Mouse (Mus musculus) liver, adult 2 months (tissue): ENCODE measurements around the gene Cntn4. TPM values are rescaled to one million over a fixed set of nuclear protein-coding genes. Genes with fewer than 3 reads are reported as not detected.

Experiments
- DNase-seq: peaks from one replicate; pipeline ENCODE4 v3.0.0-alpha.2; 2011; ENCODE audit warnings: low read depth, low spot score; ENCODE audit errors: extremely low read depth
- H3K27ac ChIP-seq: fragments of 200-500 bp; replicated peaks from 2 replicates; pipeline ENCODE4 v1.5.1; 2012; ENCODE audit warnings: low read depth, mild to moderate bottlenecking, control low read depth, inconsistent platforms, low read length; ENCODE audit not compliant: insufficient read depth
- H3K27me3 ChIP-seq: fragments of 200-500 bp; 2 replicates; pipeline ENCODE4 v1.6.1; 2012; ENCODE audit warnings: mild to moderate bottlenecking, moderate library complexity, low read length, inconsistent platforms; ENCODE audit not compliant: control insufficient read depth, insufficient read depth
- H3K36me3 ChIP-seq: fragments of 200-500 bp; 2 replicates; pipeline ENCODE4 v1.6.1; 2012; ENCODE audit warnings: low read length, inconsistent platforms; ENCODE audit not compliant: control insufficient read depth, insufficient read depth
- H3K4me1 ChIP-seq: fragments of 200-500 bp; 2 replicates; pipeline ENCODE4 v1.6.1; 2011; ENCODE audit warnings: low read length; ENCODE audit not compliant: control insufficient read depth, insufficient read depth
- H3K4me3 ChIP-seq: fragments of 200-500 bp; 2 replicates; pipeline ENCODE4 v1.5.1; 2011; ENCODE audit warnings: low read depth, mild to moderate bottlenecking, control low read depth, low read length, moderate library complexity; ENCODE audit not compliant: insufficient read depth
- H3K79me2 ChIP-seq: fragments of 200-500 bp; 2 replicates; pipeline ENCODE4 v1.6.1; 2012; ENCODE audit warnings: inconsistent platforms, mild to moderate bottlenecking, low read length, moderate library complexity; ENCODE audit not compliant: control insufficient read depth, insufficient read depth
- H3K9ac ChIP-seq: fragments of 200-500 bp; 2 replicates; pipeline ENCODE4 v1.6.1; 2012; ENCODE audit warnings: low read depth, mild to moderate bottlenecking, control low read depth, inconsistent platforms, low read length
- CTCF ChIP-seq: fragments of 200-500 bp; IDR thresholded peaks from 2 replicates; pipeline ENCODE4 v1.5.1; 2011; ENCODE audit warnings: low read depth, low read length, control low read depth
- POLR2A ChIP-seq: fragments of 200-500 bp; IDR thresholded peaks from 2 replicates; pipeline ENCODE4 v1.6.1; 2011; ENCODE audit warnings: low read length, control low read depth; ENCODE audit not compliant: insufficient read depth; ENCODE audit errors: extremely low read depth
- WGBS: fragments of 180-500 bp; shearing (Covaris S2); methylation state at CpG from one replicate; pipeline ENCODE4 v1.1.7; 2018; 5-methylcytosine and 5-hydroxymethylcytosine counted together
- polyA plus RNA-seq: library from polyadenylated mRNA; depleted of rRNA; stranded (reverse); fragments of >200 nt; gene quantifications from 2 replicates; pipeline ENCODE4 v1.2.3, GENCODE M21; 2012
- total RNA-seq: library from RNA; depleted of rRNA; stranded (reverse); fragments of >200 nt; gene quantifications from 2 replicates; pipeline ENCODE4 v1.2.3, GENCODE M21; 2014

Gene Cntn4
- total and polyA plus RNA-seq, 2 experiments: not detected

DNA sequence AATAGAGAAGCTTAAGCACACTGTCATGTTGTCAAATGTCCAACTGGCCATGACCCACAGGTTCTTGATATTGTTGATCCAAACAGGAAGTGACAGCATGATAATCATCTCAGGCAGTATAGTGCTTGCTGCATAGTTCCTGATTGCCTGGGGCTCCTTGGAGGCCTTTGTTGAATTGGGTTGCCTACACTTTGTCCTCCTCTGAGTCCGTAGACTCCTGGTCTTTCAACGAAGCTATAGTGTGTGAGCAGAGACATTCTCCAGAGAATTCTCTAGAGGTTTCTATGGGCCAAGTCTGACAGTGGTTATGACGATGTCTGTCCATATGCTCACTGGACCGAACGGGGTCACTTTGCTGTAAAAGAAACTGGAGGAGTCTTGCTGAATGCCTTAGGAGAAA, 5.8 kb downstream of the Cntn4 start:
- no peaks in the 10 kb centered on the region for H3K4me1 ChIP-seq
- WGBS: 86% methylated on average over 5 of the region's 5 CpGs
- no peak overlapping the region for H3K4me3 ChIP-seq
- no peak overlapping the region for H3K9ac ChIP-seq
- no peaks in the 10 kb centered on the region for H3K79me2 ChIP-seq
- no peak for TF ChIP-seq CTCF
- no peak for TF ChIP-seq POLR2A
- H3K27ac ChIP-seq: no peak overlapping the region
- no peak for DNase-seq
- no peaks in the 10 kb centered on the region; the same call in 1 of the 2 replicates for H3K27me3 ChIP-seq
- no peaks in the 10 kb centered on the region for H3K36me3 ChIP-seq

DNA sequence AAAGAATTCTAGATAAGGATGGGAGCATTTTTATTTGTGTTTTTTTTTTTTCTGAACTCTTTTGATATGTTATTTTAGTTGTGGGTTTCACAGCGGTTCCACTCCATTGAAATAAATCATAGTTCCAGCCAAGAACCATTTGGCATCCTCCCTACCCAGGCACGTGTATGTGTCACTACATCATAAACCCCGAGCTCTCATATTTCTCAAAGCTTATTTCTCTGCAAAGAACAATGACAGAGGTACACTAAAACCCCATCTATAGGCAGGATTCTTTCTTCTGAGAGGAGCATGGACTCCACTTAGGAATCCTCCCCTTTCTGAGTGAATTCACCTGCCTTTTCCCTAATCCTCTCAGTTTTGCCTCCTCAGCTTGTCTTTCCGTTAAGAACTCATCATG, 6.7 kb downstream of the Cntn4 start:
- 49% methylated on average over 4 of the region's 4 CpGs for WGBS
- H3K9ac ChIP-seq: no peak overlapping the region
- H3K4me3 ChIP-seq: no peak overlapping the region
- no peaks in the 10 kb centered on the region for H3K36me3 ChIP-seq
- TF ChIP-seq POLR2A (no peak), CTCF (no peak)
- H3K27ac ChIP-seq: no peak overlapping the region
- no peak for DNase-seq
- H3K79me2 ChIP-seq: no peaks in the 10 kb centered on the region
- no peaks in the 10 kb centered on the region for H3K27me3 ChIP-seq
- H3K4me1 ChIP-seq: no peaks in the 10 kb centered on the region

DNA sequence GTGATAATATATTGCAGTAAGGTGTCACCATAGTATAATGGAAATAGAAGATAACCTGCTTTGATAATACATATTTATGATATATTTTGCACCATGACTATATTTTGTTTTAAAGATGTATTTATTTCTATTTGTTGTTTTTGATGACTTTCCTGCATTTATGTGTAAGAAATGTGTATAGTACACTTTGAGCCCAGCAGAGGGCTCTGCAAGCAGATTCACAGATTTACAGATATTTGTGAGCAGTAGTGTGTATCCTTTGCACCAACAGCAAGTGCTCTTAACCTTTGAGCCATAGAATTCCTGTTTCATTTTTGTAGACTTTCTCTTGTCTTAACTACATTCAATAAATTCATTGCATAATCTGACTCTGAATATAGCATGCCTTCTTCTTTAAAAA, 10.7 kb downstream of the Cntn4 start:
- H3K27ac ChIP-seq: no peak overlapping the region
- H3K4me1 ChIP-seq: no peaks in the 10 kb centered on the region
- H3K9ac ChIP-seq: no peak overlapping the region
- TF ChIP-seq CTCF: no peak
- no peak for TF ChIP-seq POLR2A
- H3K27me3 ChIP-seq: no peaks in the 10 kb centered on the region
- H3K4me3 ChIP-seq: no peak overlapping the region
- no peak for DNase-seq
- no peaks in the 10 kb centered on the region for H3K79me2 ChIP-seq
- no peaks in the 10 kb centered on the region for H3K36me3 ChIP-seq

DNA sequence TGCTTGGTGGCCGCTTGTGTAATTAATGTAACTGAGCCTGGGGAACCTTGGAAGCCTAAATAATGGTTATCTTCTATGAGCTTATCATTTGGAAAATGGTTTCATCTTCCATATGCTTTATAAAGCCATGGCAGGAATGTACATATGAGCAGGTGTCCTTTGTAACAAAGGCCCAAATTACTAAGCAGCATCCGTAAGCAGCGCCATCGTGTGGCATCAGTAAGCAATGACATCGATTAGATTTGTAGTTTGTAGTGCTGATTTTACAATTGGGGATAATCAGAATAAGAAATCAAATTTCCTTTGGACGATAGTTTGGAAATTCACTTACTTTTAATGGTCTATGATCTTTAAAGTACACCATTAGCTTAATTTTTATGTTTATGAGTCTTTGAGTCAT, 64.6 kb downstream of the Cntn4 start:
- Histone ChIP-seq H3K79me2 (no peaks in the 10 kb centered on the region), H3K27me3 (no peaks in the 10 kb centered on the region), H3K4me1 (no peaks in the 10 kb centered on the region), H3K4me3 (no peak overlapping the region), H3K27ac (no peak overlapping the region), H3K36me3 (no peaks in the 10 kb centered on the region), H3K9ac (no peak overlapping the region)
- 32% methylated on average over 6 of the region's 6 CpGs for WGBS
- no peak for DNase-seq
- TF ChIP-seq CTCF (no peak), POLR2A (no peak)

DNA sequence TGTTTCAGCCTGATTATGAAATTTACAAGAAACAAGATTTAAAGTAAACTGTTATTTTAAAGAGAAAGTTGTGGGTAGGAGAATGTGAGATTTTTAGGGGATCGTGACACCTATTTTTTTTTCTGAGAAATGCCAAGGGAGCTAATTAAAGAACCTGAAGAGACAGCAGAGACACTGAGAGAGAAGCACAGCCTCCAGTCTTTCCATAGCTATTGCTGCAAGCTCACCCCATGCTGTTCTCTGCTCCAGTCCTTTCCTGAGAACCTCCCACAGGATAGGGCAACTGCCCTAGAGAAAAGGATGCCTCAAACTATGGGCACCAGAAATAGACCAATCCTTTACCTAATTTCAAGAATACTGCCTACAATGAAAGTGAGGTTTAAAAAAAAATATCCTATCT, 103.2 kb downstream of the Cntn4 start:
- DNase-seq: no peak
- Histone ChIP-seq H3K27ac (no peak overlapping the region), H3K4me3 (no peak overlapping the region), H3K79me2 (no peaks in the 10 kb centered on the region), H3K27me3 (no peaks in the 10 kb centered on the region), H3K4me1 (no peaks in the 10 kb centered on the region), H3K9ac (no peak overlapping the region), H3K36me3 (no peaks in the 10 kb centered on the region)
- 63% methylated on average over 1 of the region's 1 CpGs for WGBS
- TF ChIP-seq CTCF: no peak
- TF ChIP-seq POLR2A: no peak

DNA sequence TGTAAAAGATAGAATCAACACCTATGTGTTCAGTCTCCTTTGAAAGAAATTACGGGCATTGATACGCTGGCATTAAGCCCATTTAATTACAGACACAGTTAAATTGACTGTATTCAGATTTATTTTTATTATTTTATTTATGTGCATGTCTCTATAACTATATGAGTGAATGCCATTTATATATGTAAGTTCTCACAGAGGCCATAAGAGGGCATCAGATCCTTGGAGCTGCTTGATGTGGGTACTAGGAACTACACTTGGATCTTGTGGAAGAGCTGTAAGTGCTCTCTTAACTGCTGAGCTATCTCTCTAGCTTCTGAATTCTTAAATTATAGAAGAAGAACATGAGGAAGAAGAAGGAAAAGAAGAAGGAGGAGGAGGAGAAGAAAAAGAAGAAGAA, 111.0 kb downstream of the Cntn4 start:
- DNase-seq: no peak
- Histone ChIP-seq H3K4me1 (no peaks in the 10 kb centered on the region), H3K27ac (no peak overlapping the region), H3K4me3 (no peak overlapping the region), H3K79me2 (no peaks in the 10 kb centered on the region), H3K9ac (no peak overlapping the region), H3K36me3 (no peaks in the 10 kb centered on the region), H3K27me3 (no peaks in the 10 kb centered on the region)
- TF ChIP-seq POLR2A: no peak
- WGBS: 96% methylated on average over 2 of the region's 2 CpGs
